Mouse (Mus musculus): Measurements from ENCODE around the gene Stxbp6. TPM values are rescaled to one million over a fixed set of nuclear protein-coding genes. Genes with fewer than 3 reads are reported as not detected.

The Stxbp6 gene
- total and polyA plus RNA-seq, 3 experiments = not detected

DNA sequence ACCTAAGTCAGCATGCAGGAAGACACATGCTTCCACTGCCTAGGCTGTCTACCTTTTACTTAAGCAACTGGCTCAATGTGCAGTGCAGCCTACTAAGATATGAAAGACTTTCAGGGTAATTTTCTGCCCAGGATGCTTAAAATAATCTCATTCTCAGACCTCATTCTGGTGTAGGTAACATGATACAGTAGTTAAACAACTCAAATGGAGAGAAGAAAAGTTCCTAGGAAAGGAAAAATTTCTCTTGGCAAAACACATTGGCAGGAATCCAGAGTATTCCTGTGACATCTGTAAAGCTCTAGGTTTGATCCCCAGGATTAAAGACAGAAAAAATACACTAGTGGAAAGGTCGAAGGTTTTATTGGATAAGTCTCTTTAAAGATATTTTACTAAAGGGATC lies 107.1 kb downstream of the Stxbp6 start:
- in situ Hi-C loops (cut with MboI; ENCODE audit: low pct_ligation_motif_present, low pct_unique_long_range_greater_than_20kb, low sequenced_read_pairs) (no loop called here), dilution Hi-C loops (cut with MboI; ENCODE audit: extremely low pct_ligation_motif_present, extremely low pct_unique_long_range_greater_than_20kb, low sequenced_read_pairs) (no loop called here)
- no peaks in the 10 kb centered on the region for H3K36me3 ChIP-seq (replicated peaks in 1 of 2; ENCODE audit: control insufficient read depth in 1 of 2, insufficient read depth in 1 of 2, low read length in 1 of 2)
- no peak overlapping the region for H3K9ac ChIP-seq (ENCODE audit: insufficient read depth, low read depth)
- no peak overlapping the region for H3K4me3 ChIP-seq (replicated peaks in 1 of 3; ENCODE audit: low read depth in 2 of 3, low read length in 2 of 3, poor library complexity in 1 of 3)
- H3K4me1 ChIP-seq (ENCODE audit: control insufficient read depth in 1 of 2, insufficient read depth in 2 of 2) = no peaks in the 10 kb centered on the region
- DNase-seq (ENCODE audit: extremely low read depth) = no peak
- no peaks in the 10 kb centered on the region for H3K27me3 ChIP-seq (replicated peaks)
- H3K79me2 ChIP-seq (replicated peaks; ENCODE audit: control insufficient read depth, extremely low read depth, insufficient read depth, poor library complexity, severe bottlenecking) = no peaks in the 10 kb centered on the region
- no peak overlapping the region for H3K4me2 ChIP-seq (ENCODE audit: insufficient read depth, low read depth, poor library complexity, severe bottlenecking)
- TF ChIP-seq IRF4 (IDR thresholded peaks at IDR 0.05; ENCODE audit: low read depth, low read length) (no peak), POLR2A (IDR thresholded peaks at IDR 0.05; ENCODE audit: low read depth, low read length) (no peak), RCOR1 (conservative IDR thresholded peaks at IDR 0.05; ENCODE audit: low read depth, low read length) (no peak), KAT2A (IDR thresholded peaks at IDR 0.05; ENCODE audit: insufficient replicate concordance, low read length) (no peak), MEF2A (IDR thresholded peaks at IDR 0.05; ENCODE audit: borderline replicate concordance, low read depth, low read length) (no peak), CHD1 (IDR thresholded peaks at IDR 0.05; ENCODE audit: low read depth, low read length) (no peak), NELFE (IDR thresholded peaks at IDR 0.05; ENCODE audit: low read depth, low read length) (no peak), SMC3 (IDR thresholded peaks at IDR 0.05; ENCODE audit: low read depth, low read length) (no peak), ZC3H11A (IDR thresholded peaks at IDR 0.05; ENCODE audit: low read depth, low read length) (no peak), MYC (IDR thresholded peaks at IDR 0.05; ENCODE audit: low read depth, low read length) (no peak), ELF1 (IDR thresholded peaks at IDR 0.05; ENCODE audit: low read depth, low read length) (no peak), TBP (conservative IDR thresholded peaks at IDR 0.05; ENCODE audit: low read depth, low read length) (no peak), EP300 (IDR thresholded peaks at IDR 0.05; ENCODE audit: low read length) (no peak), USF2 (conservative IDR thresholded peaks at IDR 0.05; ENCODE audit: low read depth, low read length) (no peak), RAD21 (IDR thresholded peaks at IDR 0.05; ENCODE audit: low read depth, low read length) (no peak), MAFK (IDR thresholded peaks at IDR 0.05; ENCODE audit: insufficient replicate concordance, low read length) (no peak), NRF1 (IDR thresholded peaks at IDR 0.05; ENCODE audit: low read depth, low read length) (no peak)
- H3K9me3 ChIP-seq (replicated peaks; ENCODE audit: low read length) = peaks cover 34% of the 10 kb centered on the region
- no peak overlapping the region for H3K27ac ChIP-seq (ENCODE audit: insufficient read depth, low read depth)

DNA sequence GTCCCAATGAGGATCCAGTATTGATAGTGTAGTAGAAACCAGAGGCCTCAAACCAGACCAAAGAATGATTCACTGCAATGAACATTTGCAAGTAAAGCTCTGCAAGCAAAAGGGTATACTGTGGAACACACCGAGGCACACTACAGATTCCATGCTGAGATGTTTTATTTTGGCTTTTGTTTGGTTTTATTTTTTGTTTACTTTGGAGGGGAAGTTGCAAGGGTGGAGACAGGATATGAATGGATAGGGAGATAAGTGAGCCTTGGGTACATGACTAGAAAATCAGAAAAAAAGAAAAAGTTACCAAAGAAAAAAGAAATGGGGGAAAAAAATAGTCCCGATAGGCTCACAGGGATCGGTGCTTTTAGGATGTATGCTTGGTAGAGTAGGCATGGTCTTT lies 117.0 kb downstream of the Stxbp6 start:
- dilution Hi-C loops (cut with MboI; ENCODE audit: extremely low pct_ligation_motif_present, extremely low pct_unique_long_range_greater_than_20kb, low sequenced_read_pairs) = no loop called here

More for the DNA sequence above, 117.0 kb downstream of the Stxbp6 start:
- TF ChIP-seq NELFE (IDR thresholded peaks at IDR 0.05; ENCODE audit: low read depth, low read length) = no peak
- no peaks in the 10 kb centered on the region for H3K4me1 ChIP-seq (ENCODE audit: control insufficient read depth in 1 of 2, insufficient read depth in 2 of 2)
- in situ Hi-C loops (cut with MboI; ENCODE audit: low pct_ligation_motif_present, low pct_unique_long_range_greater_than_20kb, low sequenced_read_pairs) = no loop called here
- no peak overlapping the region for H3K4me2 ChIP-seq (ENCODE audit: insufficient read depth, low read depth, poor library complexity, severe bottlenecking)
- peaks cover 41% of the 10 kb centered on the region for H3K9me3 ChIP-seq (replicated peaks; ENCODE audit: low read length)
- no peak for DNase-seq (ENCODE audit: extremely low read depth)
- no peak overlapping the region for H3K9ac ChIP-seq (ENCODE audit: insufficient read depth, low read depth)
- H3K4me3 ChIP-seq (replicated peaks in 1 of 3; ENCODE audit: low read depth in 2 of 3, low read length in 2 of 3, poor library complexity in 1 of 3) = no peak overlapping the region
- H3K27ac ChIP-seq (ENCODE audit: insufficient read depth, low read depth) = no peak overlapping the region
- H3K27me3 ChIP-seq (replicated peaks) = no peaks in the 10 kb centered on the region
- H3K79me2 ChIP-seq (replicated peaks; ENCODE audit: control insufficient read depth, extremely low read depth, insufficient read depth, poor library complexity, severe bottlenecking) = no peaks in the 10 kb centered on the region
- H3K36me3 ChIP-seq (replicated peaks in 1 of 2; ENCODE audit: control insufficient read depth in 1 of 2, insufficient read depth in 1 of 2, low read length in 1 of 2) = no peaks in the 10 kb centered on the region

All from CH12.LX (cell line).